Mouse (Mus musculus): ENCODE measurements around the gene Ube2i. TPM values are rescaled to one million over a fixed set of nuclear protein-coding genes. Genes with fewer than 3 reads are reported as not detected.

The Ube2i gene
- polyA plus RNA-seq, 1 experiment from 2014 or later, result 503 TPM

DNA sequence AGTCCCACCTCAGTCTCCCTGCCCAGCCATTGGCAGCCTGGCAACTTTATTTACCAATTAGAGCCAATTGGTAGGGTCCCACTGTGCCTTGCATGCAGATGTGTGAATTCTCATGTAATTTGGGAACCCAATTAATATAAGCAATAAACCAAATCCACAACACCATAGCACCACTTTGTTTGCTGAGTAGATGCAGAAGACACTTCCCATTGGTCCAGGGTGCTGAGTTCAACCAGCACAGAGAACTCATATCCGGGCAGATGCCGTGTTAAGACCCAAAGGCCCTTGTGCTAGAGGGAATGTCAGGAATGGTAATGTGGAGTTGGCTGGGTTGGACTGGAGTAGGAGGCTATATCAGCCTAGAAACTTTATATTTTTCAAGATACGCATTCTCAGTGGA, 1.4 kb upstream of the Ube2i start:
- H3K4me2 ChIP-seq, result no peak overlapping the region
- peaks cover 15% of the 10 kb centered on the region; the same call in 1 of the 2 replicates for H3K27me3 ChIP-seq
- WGBS, result 92% methylated on average over 3 of the region's 3 CpGs
- peaks cover 25% of the 10 kb centered on the region for H3K4me1 ChIP-seq (replicated peaks)
- no peak overlapping the region for H3K9ac ChIP-seq
- no peak for ATAC-seq (ENCODE audit: low read depth)
- H3K9me3 ChIP-seq, result no peaks in the 10 kb centered on the region
- no peaks in the 10 kb centered on the region for H3K36me3 ChIP-seq
- no peak overlapping the region for H3K27ac ChIP-seq (replicated peaks)
- no peak overlapping the region for H3K4me3 ChIP-seq

DNA sequence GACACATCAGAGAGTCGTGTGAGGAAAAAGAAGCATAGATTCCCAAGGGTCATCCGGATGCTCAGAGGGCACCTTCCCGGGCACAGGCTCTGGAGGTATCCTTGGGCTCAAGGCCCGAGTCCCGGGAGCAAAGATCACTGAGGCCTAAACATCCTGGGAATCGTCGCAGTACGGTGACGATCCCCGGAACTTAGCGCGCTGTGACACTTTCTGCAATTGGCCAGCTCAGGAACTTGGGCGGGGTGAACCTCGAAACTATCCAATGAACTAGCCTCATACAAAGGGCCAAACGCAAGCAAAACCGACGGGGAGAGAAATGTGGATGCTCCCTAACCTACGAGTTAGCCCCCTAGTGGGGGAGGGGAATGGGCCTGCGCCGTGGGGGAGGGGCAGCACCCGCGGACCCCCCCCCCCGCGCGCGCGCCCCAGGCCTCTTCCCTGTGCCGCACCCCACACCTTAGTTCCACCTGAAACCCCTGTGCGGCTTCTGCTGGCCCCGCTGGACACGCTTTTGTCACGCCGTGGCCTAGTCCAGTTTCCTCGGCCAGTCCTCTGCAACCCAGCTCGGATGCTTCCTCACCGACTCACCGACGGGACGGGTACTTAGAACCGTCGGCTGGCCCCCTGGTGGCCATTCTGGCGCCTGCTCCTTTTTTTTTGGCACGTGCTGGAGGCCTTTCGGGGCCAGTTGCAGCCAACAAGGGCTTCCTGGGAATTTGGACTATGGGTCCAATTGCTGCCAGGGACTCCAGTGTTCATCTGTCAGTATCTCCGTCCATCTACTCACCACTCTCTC, 518 bp downstream of the Ube2i start:
- peak; percentile 87 for ATAC-seq (ENCODE audit: low read depth)
- peaks cover 11% of the 10 kb centered on the region for H3K36me3 ChIP-seq
- WGBS, result 2% methylated on average over 44 of the region's 45 CpGs
- H3K9ac ChIP-seq, result peak overlapping the region; percentile 98
- peak overlapping the region; percentile 99 for H3K27ac ChIP-seq (replicated peaks)
- H3K4me1 ChIP-seq (replicated peaks), result peaks cover 42% of the 10 kb centered on the region
- H3K4me2 ChIP-seq, result peak overlapping the region; percentile 49
- no peaks in the 10 kb centered on the region for H3K9me3 ChIP-seq
- peak overlapping the region; percentile 99 for H3K4me3 ChIP-seq
- 0 out of 2 replicates have a peak, but pooled peaks cover 4% of the 10 kb centered on the region for H3K27me3 ChIP-seq

DNA sequence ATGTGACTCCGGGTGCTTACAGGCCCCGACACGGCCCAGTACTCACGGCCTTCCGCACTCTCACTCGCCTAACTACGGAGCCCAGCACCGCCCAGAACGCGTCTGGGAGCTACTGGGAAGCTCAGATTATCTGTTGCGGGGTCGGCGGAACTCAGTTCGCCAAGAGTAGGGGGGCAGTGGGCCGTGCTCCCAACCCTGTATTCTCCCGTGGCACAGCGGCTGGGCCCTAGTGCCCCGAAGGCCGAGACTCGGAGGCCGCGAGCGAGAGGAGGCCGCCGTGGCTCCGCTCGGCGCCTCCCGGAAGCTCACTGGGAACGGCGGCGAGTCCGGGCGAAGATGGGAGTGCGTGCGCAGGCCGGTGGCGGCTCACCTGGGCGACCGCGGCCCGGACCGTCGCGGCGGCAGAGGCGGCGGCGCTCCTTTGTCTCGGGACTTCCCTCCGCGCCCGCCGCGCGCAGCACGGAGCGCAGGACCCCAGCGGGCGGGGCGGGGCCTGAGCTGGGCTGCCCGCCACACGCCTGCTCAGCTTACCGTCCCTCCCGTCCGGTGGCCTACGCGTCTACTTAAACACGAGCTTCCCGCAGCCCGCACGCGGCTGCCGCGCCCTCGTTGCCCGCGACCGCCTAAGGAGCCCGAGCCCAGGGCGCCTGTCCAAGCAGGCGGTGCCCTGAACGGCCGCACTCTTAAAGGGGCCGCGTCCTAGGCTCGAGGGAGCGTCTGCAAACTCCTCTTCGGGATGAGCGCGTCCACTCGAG, 1.3 kb downstream of the Ube2i start:
- peaks cover 19% of the 10 kb centered on the region for H3K36me3 ChIP-seq
- H3K4me2 ChIP-seq, result peak overlapping the region; percentile 97
- no peaks in the 10 kb centered on the region for H3K9me3 ChIP-seq
- WGBS, result under 1% methylated on average over 91 of the region's 92 CpGs
- peak overlapping the region; percentile 99 for H3K4me3 ChIP-seq
- ATAC-seq (ENCODE audit: low read depth), result peak; percentile 92
- peak overlapping the region; percentile 99 for H3K27ac ChIP-seq (replicated peaks)
- H3K27me3 ChIP-seq, result 0 out of 2 replicates have a peak, but pooled peaks cover 4% of the 10 kb centered on the region
- H3K4me1 ChIP-seq (replicated peaks), result peaks cover 42% of the 10 kb centered on the region
- peak overlapping the region; percentile 98 for H3K9ac ChIP-seq

DNA sequence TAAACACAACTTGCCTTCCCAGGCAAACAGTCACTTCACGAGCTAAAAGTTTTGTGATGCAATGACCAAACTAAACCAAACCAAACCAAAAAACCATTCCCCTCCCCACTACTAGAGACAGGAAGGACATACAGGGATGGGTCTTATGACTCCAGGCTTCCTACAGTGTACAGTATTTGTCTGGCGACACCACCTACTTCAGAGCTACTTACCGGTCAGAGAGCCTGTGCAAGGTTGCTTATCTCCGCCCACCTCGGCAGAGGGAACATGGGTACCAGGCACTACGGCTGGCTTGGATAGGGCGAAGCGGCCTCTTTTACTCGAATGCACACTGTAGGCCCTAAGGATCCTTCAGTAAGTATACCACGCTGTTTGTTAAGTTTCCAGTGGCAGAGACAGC, 2.1 kb downstream of the Ube2i start:
- Histone ChIP-seq H3K4me3 (peak overlapping the region; percentile 99), H3K27ac (replicated peaks) (peak overlapping the region; percentile 99), H3K36me3 (peaks cover 27% of the 10 kb centered on the region), H3K27me3 (no peaks in the 10 kb centered on the region), H3K9ac (peak overlapping the region; percentile 98), H3K9me3 (no peaks in the 10 kb centered on the region), H3K4me2 (peak overlapping the region; percentile 97), H3K4me1 (replicated peaks) (peaks cover 42% of the 10 kb centered on the region)
- no peak for ATAC-seq (ENCODE audit: low read depth)
- whole genome bisulfite sequencing, result 1% methylated on average over 10 of the region's 10 CpGs

DNA sequence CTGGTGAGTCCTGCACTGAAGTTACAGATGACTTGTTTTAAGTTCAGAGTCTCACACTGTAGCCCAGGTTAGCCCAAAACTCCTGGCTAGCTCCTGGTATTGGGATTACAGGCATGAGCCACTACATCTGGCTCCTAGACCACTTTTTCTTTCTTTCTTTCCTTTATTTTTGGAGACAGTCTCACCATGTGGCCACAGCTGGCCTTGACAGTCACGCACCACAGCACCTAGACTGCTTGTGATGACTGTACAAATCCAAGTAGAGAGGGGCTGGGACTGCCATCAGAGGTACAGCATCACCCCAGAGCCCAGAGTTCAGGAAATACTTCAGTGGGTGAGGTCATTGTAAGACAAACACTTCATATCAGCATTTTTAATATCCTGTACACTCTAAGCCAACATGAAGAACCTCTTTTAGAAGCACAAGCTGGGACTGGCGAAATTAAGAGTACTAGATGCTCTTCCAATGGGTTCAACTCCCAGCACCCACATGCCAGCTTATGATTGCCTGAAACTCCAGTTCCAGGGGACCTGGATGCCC, 3.6 kb downstream of the Ube2i start:
- peaks cover 42% of the 10 kb centered on the region for H3K4me1 ChIP-seq (replicated peaks)
- no peaks in the 10 kb centered on the region for H3K9me3 ChIP-seq
- H3K27ac ChIP-seq (replicated peaks), result no peak overlapping the region
- no peaks in the 10 kb centered on the region for H3K27me3 ChIP-seq
- peak overlapping the region; percentile 97 for H3K4me2 ChIP-seq
- H3K36me3 ChIP-seq, result peaks cover 41% of the 10 kb centered on the region
- H3K9ac ChIP-seq, result peak overlapping the region; percentile 98
- H3K4me3 ChIP-seq, result peak overlapping the region; percentile 99
- WGBS, result 87% methylated on average over 2 of the region's 2 CpGs
- ATAC-seq (ENCODE audit: low read depth), result no peak

DNA sequence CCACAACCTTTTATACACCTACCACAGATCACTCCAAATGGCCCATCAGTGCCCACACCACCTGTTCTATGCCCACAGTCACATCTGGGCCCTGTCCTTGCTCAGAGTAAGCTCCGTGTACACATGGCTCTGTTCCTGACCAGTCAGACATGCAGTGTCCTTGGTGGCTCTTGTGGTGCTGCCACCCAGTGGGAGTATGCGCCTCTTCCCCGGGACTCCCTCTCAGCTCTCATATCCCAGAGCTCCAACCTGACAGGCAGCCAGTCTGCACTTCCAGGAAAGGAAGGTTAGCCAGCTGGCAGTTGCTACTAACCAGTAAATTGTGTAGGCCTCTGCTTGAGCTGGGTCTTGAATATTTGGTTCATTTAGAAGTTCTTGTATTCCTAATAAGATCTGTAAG, 10.0 kb downstream of the Ube2i start:
- Histone ChIP-seq H3K27me3 (no peaks in the 10 kb centered on the region), H3K4me1 (replicated peaks) (peaks cover 3% of the 10 kb centered on the region), H3K36me3 (peaks cover 81% of the 10 kb centered on the region), H3K27ac (replicated peaks) (no peak overlapping the region), H3K4me2 (no peak overlapping the region), H3K9ac (no peak overlapping the region), H3K4me3 (no peak overlapping the region), H3K9me3 (no peaks in the 10 kb centered on the region)
- WGBS, result 78% methylated on average over 3 of the region's 3 CpGs
- no peak for ATAC-seq (ENCODE audit: low read depth)

DNA sequence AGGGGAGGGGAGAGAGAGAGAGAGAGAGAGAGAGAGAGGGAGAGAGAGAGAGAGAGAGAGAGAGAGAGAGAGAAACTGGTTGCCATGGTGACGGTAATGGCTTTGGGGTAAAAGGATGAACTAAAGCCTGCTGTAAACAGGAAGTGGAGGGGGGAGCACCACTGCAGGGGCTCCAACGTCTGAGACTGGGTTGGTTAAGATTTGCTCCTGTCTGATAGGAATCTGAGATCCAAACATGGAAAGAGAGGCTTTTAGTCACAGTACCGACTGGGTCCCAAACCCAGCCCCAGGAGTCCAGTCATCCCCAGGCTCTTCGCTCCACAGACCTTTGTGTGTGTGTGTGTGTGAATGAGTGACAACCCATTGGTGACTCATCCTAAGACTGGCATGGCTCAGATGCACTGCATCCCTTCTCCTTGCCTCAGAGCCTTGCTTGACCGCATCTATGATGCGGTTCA, 16.6 kb downstream of the Ube2i start:
- Histone ChIP-seq H3K4me3 (no peak overlapping the region), H3K9ac (peak overlapping the region; percentile 34; the same call in 1 of the 2 replicates), H3K27me3 (peaks cover 37% of the 10 kb centered on the region), H3K4me1 (replicated peaks) (peaks cover 37% of the 10 kb centered on the region), H3K9me3 (no peaks in the 10 kb centered on the region), H3K36me3 (peaks cover 24% of the 10 kb centered on the region), H3K4me2 (no peak overlapping the region), H3K27ac (replicated peaks) (no peak overlapping the region)
- no peak for ATAC-seq (ENCODE audit: low read depth)
- 53% methylated on average over 6 of the region's 6 CpGs for WGBS

DNA sequence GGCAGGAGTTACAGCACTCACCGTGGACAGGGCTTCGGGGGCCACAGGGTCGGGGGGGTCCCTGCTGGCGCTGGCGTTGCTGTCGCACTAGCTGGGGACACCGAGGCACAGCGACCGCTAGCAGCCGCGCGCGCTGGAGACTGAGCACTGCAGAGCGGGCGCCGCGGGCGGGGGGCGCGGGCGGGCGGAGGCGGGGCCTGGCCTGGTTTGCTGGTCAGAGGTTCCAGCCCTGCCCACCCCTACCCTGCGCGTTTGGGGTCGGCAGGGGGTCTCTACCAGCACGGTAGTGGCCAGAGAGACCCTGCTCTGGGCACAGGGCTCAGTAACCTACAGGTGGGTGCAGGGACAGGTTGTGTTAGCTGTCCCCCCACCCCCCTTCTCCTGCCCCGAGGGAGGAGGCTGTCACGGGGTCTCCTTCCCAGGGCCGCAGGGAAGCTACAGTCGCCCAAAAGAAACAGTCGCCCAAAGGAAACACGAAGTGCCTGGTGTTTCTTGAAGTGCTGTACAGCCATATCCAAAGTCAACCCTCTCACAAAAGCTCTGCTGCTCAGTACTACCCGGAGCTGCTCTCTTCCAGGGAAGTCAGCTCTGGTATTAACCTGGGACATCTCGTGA, 18.2 kb downstream of the Ube2i start, which contains the start of gene Baiap3:
Gene Baiap3, minus strand, starts transcription at position 225 of the 615 bp plus-strand sequence.
- peak; percentile 16; the same call in 1 of the 2 replicates for ATAC-seq (ENCODE audit: low read depth)
- Histone ChIP-seq H3K27me3 (peaks cover 37% of the 10 kb centered on the region), H3K9ac (peak within 1 kb of the TSS; percentile 60), H3K27ac (replicated peaks) (no peak within 1 kb of the TSS), H3K9me3 (no peaks in the 10 kb centered on the region), H3K4me3 (peak within 1 kb of the TSS; percentile 31), H3K36me3 (peaks cover 18% of the 10 kb centered on the region), H3K4me1 (replicated peaks) (peaks cover 47% of the 10 kb centered on the region), H3K4me2 (peak within 1 kb of the TSS; percentile 57)
- 5% methylated on average over 31 of the region's 35 CpGs for WGBS

DNA sequence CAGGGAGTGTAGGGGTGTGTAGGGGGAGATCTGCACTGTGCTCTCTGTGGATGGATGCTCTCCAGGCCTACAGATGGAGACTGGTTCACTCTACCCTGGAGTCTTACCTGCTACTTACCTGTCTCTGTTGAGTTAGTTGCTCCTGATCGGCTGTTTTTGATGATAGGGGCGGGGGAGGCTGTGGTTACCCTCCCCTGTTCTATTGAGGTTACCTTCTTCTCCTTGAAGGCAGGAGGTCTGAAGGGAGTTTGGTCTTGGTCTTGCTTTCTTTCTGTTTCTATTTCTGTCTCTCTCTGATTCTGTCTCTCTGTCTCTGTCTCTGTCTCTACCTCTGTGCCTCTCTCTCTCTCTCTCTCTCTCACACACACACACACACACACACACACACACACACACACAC, 19.3 kb downstream of the Ube2i start:
- no peak overlapping the region for H3K27ac ChIP-seq (replicated peaks)
- 70% methylated on average over 2 of the region's 2 CpGs for WGBS
- peaks cover 16% of the 10 kb centered on the region for H3K36me3 ChIP-seq
- H3K4me3 ChIP-seq, result no peak overlapping the region
- no peak overlapping the region for H3K9ac ChIP-seq
- peaks cover 47% of the 10 kb centered on the region for H3K4me1 ChIP-seq (replicated peaks)
- H3K27me3 ChIP-seq, result peaks cover 37% of the 10 kb centered on the region
- no peak overlapping the region for H3K4me2 ChIP-seq
- H3K9me3 ChIP-seq, result no peaks in the 10 kb centered on the region
- no peak for ATAC-seq (ENCODE audit: low read depth)

DNA sequence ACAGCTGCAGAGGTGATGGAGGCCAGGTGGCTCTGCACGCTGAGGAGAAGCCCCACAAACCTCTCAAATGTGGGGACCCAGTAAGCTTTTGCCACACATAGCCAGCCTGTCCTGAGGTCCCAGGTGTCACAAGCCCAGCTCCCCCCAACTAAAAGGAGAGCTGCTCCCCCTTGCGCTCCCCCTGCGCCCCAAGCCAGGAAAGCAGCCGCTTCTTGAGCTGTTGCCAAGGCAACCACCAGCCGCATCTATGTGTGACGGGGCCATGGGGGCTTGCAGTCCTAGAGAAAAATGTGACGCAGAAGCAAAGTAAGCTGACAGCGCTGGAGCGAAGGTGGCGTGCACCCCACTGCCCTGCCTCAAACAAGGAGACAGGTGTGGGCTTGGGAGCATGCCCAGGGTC, 20.7 kb downstream of the Ube2i start:
- no peak overlapping the region for H3K4me3 ChIP-seq
- peak overlapping the region; percentile 37 for H3K4me2 ChIP-seq
- no peaks in the 10 kb centered on the region for H3K9me3 ChIP-seq
- ATAC-seq (ENCODE audit: low read depth), result no peak
- H3K9ac ChIP-seq, result peak overlapping the region; percentile 50
- H3K27me3 ChIP-seq, result peaks cover 37% of the 10 kb centered on the region
- 18% methylated on average over 10 of the region's 10 CpGs for WGBS
- H3K27ac ChIP-seq (replicated peaks), result 0 out of 2 replicates have a peak overlapping the region, but pooled peaks have one; percentile 23
- H3K36me3 ChIP-seq, result peaks cover 2% of the 10 kb centered on the region; the same call in 1 of the 2 replicates
- peaks cover 47% of the 10 kb centered on the region for H3K4me1 ChIP-seq (replicated peaks)

DNA sequence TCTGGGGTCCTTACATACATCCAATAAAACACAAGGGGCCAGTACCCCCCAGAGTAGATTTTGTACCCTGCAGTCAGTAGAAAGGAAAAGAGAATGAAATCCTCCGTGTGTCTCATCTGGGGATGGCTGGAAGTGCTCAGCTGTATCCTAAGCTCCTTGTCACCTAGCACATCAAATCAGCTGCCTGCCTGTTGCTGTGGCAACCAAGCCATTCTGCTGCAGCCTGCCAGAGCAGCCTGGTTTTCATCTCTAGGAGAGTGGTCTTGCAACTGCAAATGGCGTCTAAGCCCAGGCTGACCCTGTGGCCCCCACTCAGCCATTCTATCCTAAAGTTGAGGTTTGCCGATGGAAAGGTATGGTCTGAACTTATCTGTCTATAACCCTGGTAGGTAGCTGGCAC, 21.8 kb downstream of the Ube2i start:
- ATAC-seq (ENCODE audit: low read depth), result peak; percentile 29
- Histone ChIP-seq H3K9me3 (no peaks in the 10 kb centered on the region), H3K4me3 (no peak overlapping the region), H3K4me2 (no peak overlapping the region), H3K9ac (0 out of 2 replicates have a peak overlapping the region, but pooled peaks have one; percentile 19), H3K27me3 (peaks cover 37% of the 10 kb centered on the region), H3K27ac (replicated peaks) (peak overlapping the region; percentile 56; the same call in 1 of the 2 replicates), H3K4me1 (replicated peaks) (peaks cover 42% of the 10 kb centered on the region), H3K36me3 (no peaks in the 10 kb centered on the region)
- 32% methylated on average over 3 of the region's 3 CpGs for WGBS
